Mouse (Mus musculus): ENCODE measurements at regions not wholly inside any gene's neighbourhood (a gene's known extent, or its start where the extent isn't known, plus 50 kb on each side); places are given as distances from the start of the nearest gene placed in this dataset.
A peak's percentile ranks its signal among the peaks of the same experiment; 100 is the strongest.

DNA sequence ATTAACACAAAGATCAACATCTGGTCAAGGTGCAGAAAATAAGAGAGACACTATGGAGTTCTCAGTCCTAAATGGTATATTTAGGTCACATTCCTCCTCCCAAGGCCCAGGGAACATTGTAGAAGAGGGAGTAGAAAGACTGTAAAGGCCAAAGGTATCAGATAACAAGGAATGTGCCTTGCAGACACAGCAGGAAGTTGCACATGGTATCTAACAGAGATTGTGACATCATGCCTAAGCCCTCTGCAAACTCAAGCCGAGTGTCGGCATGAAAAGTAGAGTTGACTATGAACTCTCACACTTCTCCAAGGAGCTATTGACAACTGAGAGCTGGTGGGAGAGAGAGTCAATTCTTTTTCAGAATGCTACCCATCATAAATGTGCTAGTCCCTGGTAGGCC is 598.7 kb downstream of the Hs3st4 start:
- Histone ChIP-seq H3K4me2 (replicated peaks; ENCODE audit: low read depth, low read length) (no peak overlapping the region), H3K9ac (replicated peaks; ENCODE audit: low read length) (no peak overlapping the region), H3K4me1 (ENCODE audit: insufficient read depth, low read length) (no peaks in the 10 kb centered on the region), H3K27ac (ENCODE audit: low read length) (no peak overlapping the region), H3K4me3 (ENCODE audit: low read length) (no peak overlapping the region), H3K9me3 (ENCODE audit: low read length) (peaks cover 4% of the 10 kb centered on the region; the same call in 1 of the 2 replicates), H3K36me3 (ENCODE audit: insufficient read depth, low read length) (no peaks in the 10 kb centered on the region), H3K27me3 (ENCODE audit: insufficient read depth, low read length) (no peaks in the 10 kb centered on the region)
- 90% methylated on average over 2 of the region's 2 CpGs for WGBS
- no peak for ATAC-seq (ENCODE audit: low FRiP score, low TSS enrichment)

GRCm38 (mm10) chr7:124585296-124585695 is 602.6 kb downstream of the Hs3st4 start:
- no peak overlapping the region for H3K4me3 ChIP-seq (ENCODE audit: low read length)
- no peaks in the 10 kb centered on the region for H3K27me3 ChIP-seq (ENCODE audit: insufficient read depth, low read length)
- no peak overlapping the region for H3K27ac ChIP-seq (ENCODE audit: low read length)
- no peak for ATAC-seq (ENCODE audit: low FRiP score, low TSS enrichment)
- no peaks in the 10 kb centered on the region for H3K36me3 ChIP-seq (ENCODE audit: insufficient read depth, low read length)
- H3K9me3 ChIP-seq (ENCODE audit: low read length) = peaks cover 4% of the 10 kb centered on the region; the same call in 1 of the 2 replicates
- WGBS = 83% methylated on average over 1 of the region's 1 CpGs
- no peak overlapping the region for H3K4me2 ChIP-seq (replicated peaks; ENCODE audit: low read depth, low read length)
- H3K9ac ChIP-seq (replicated peaks; ENCODE audit: low read length) = no peak overlapping the region
- H3K4me1 ChIP-seq (ENCODE audit: insufficient read depth, low read length) = no peaks in the 10 kb centered on the region

- H3K4me2 ChIP-seq (replicated peaks; ENCODE audit: low read depth, low read length) = no peak overlapping the region
- no peaks in the 10 kb centered on the region for H3K36me3 ChIP-seq (ENCODE audit: insufficient read depth, low read length)
- H3K27me3 ChIP-seq (ENCODE audit: insufficient read depth, low read length) = no peaks in the 10 kb centered on the region
- no peak overlapping the region for H3K4me3 ChIP-seq (ENCODE audit: low read length)
- no peak overlapping the region for H3K27ac ChIP-seq (ENCODE audit: low read length)
- 0 out of 2 replicates have a peak, but pooled peaks cover 4% of the 10 kb centered on the region for H3K4me1 ChIP-seq (ENCODE audit: insufficient read depth, low read length)
- no peaks in the 10 kb centered on the region for H3K9me3 ChIP-seq (ENCODE audit: low read length)
- no peak overlapping the region for H3K9ac ChIP-seq (replicated peaks; ENCODE audit: low read length)
- no peak for ATAC-seq (ENCODE audit: low FRiP score, low TSS enrichment)
These were observed 608.7 kb downstream of the Hs3st4 start for GRCm38 (mm10) chr7:124591369-124591768.

DNA sequence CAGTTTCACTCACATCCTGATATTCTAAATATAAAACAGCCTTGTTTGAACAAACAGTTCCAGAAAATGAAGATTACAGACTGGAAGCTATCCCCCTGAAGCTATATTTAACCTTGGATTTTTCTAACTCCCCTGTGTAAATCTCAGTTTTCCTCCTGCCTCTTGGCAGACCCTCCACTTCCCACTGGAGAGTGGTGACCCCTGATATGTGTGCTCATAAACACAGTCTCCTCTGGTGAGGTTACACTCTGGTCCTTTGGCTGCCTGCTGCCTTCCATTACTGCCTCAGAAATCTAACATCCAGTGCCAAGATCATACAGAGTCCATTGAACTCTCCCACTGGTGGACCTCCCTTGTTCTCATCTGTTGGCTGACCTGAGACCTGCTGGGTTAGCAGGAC is 610.8 kb downstream of the Hs3st4 start:
- Histone ChIP-seq H3K4me2 (replicated peaks; ENCODE audit: low read depth, low read length) (no peak overlapping the region), H3K27ac (ENCODE audit: low read length) (peak overlapping the region; percentile 75; the same call in 1 of the 2 replicates), H3K36me3 (ENCODE audit: insufficient read depth, low read length) (no peaks in the 10 kb centered on the region), H3K9ac (replicated peaks; ENCODE audit: low read length) (no peak overlapping the region), H3K9me3 (ENCODE audit: low read length) (no peaks in the 10 kb centered on the region), H3K4me1 (ENCODE audit: insufficient read depth, low read length) (0 out of 2 replicates have a peak, but pooled peaks cover 4% of the 10 kb centered on the region), H3K27me3 (ENCODE audit: insufficient read depth, low read length) (no peaks in the 10 kb centered on the region), H3K4me3 (ENCODE audit: low read length) (no peak overlapping the region)
- peak; percentile 84 for ATAC-seq (ENCODE audit: low FRiP score, low TSS enrichment)

GRCm38 (mm10) chr7:124600767-124601166 is 618.1 kb downstream of the Hs3st4 start:
- Histone ChIP-seq H3K9ac (replicated peaks; ENCODE audit: low read length) (no peak overlapping the region), H3K36me3 (ENCODE audit: insufficient read depth, low read length) (no peaks in the 10 kb centered on the region), H3K4me2 (replicated peaks; ENCODE audit: low read depth, low read length) (no peak overlapping the region), H3K27me3 (ENCODE audit: insufficient read depth, low read length) (no peaks in the 10 kb centered on the region), H3K4me1 (ENCODE audit: insufficient read depth, low read length) (no peaks in the 10 kb centered on the region), H3K4me3 (ENCODE audit: low read length) (no peak overlapping the region), H3K9me3 (ENCODE audit: low read length) (no peaks in the 10 kb centered on the region), H3K27ac (ENCODE audit: low read length) (no peak overlapping the region)
- WGBS = 86% methylated on average over 6 of the region's 6 CpGs
- peak; percentile 31; the same call in 1 of the 2 replicates for ATAC-seq (ENCODE audit: low FRiP score, low TSS enrichment)

DNA sequence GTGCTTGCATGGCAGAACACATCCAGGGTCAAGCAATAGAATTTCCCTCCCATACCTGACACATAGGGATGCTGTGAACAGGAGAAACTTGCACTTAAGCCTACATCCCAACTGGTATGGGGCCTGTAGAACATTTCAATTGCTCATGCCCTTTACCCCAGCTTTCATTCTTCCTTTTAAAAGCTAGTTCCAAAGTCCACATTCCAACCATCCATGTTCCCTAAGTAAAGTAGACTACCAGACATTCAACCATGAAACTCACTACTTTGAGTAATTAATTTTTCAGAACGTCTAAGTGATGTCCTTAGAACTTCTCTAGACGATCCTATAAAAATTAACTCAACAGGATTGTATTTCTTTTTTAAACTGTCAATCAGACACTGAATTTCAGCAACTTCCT is 621.9 kb downstream of the Hs3st4 start:
- Histone ChIP-seq H3K9me3 (ENCODE audit: low read length) (no peaks in the 10 kb centered on the region), H3K36me3 (ENCODE audit: insufficient read depth, low read length) (no peaks in the 10 kb centered on the region), H3K4me3 (ENCODE audit: low read length) (no peak overlapping the region), H3K27me3 (ENCODE audit: insufficient read depth, low read length) (no peaks in the 10 kb centered on the region), H3K27ac (ENCODE audit: low read length) (no peak overlapping the region), H3K4me2 (replicated peaks; ENCODE audit: low read depth, low read length) (no peak overlapping the region), H3K9ac (replicated peaks; ENCODE audit: low read length) (no peak overlapping the region), H3K4me1 (ENCODE audit: insufficient read depth, low read length) (no peaks in the 10 kb centered on the region)
- WGBS = 45% methylated on average over 2 of the region's 2 CpGs
- ATAC-seq (ENCODE audit: low FRiP score, low TSS enrichment) = no peak

DNA sequence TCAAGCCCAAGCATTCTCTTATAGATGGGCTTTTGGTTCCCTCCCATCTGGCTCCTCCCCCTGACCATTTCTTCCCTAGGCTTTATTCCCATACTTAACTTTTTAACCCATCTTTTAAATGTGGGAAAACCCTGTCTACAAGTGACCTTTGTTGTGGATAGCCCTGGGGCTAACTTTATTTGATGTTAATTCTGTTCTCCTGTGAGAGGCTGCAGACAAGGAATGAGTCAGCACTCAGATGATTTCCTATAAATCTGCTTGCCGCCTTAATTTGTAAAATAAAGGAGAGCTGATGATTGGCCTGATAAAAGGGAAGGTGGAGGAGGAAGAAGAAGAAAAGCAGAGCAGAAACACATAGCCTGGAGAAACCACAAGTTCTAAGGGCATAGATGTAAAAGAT is 623.3 kb downstream of the Hs3st4 start:
- WGBS = 64% methylated on average over 1 of the region's 1 CpGs
- H3K4me3 ChIP-seq (ENCODE audit: low read length) = no peak overlapping the region
- H3K27me3 ChIP-seq (ENCODE audit: insufficient read depth, low read length) = no peaks in the 10 kb centered on the region
- H3K4me1 ChIP-seq (ENCODE audit: insufficient read depth, low read length) = no peaks in the 10 kb centered on the region
- H3K9me3 ChIP-seq (ENCODE audit: low read length) = no peaks in the 10 kb centered on the region
- ATAC-seq (ENCODE audit: low FRiP score, low TSS enrichment) = no peak
- no peak overlapping the region for H3K4me2 ChIP-seq (replicated peaks; ENCODE audit: low read depth, low read length)
- H3K9ac ChIP-seq (replicated peaks; ENCODE audit: low read length) = no peak overlapping the region
- no peaks in the 10 kb centered on the region for H3K36me3 ChIP-seq (ENCODE audit: insufficient read depth, low read length)
- H3K27ac ChIP-seq (ENCODE audit: low read length) = no peak overlapping the region

GRCm38 (mm10) chr7:124607061-124607460 is 624.4 kb downstream of the Hs3st4 start:
- H3K9ac ChIP-seq (replicated peaks; ENCODE audit: low read length) = no peak overlapping the region
- ATAC-seq (ENCODE audit: low FRiP score, low TSS enrichment) = no peak

DNA sequence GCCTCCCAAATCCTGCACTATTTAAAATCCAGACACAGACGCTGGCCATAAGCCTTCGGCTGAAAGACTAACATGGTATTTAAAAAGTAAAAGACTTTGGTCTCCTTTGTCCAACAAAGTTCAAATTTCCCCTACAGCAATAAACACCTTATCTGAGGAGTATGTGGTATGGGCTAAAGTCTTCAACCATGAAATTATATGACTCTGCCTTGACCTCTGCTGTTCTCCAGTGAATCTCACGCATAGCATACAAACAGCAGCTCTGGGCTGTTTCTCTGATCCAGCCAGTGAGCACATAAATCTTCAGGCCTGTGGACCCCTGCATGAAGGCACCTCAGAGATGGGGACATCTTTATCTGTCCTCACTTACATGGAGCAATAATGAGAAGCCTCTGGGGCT is 627.8 kb downstream of the Hs3st4 start:
- ATAC-seq (ENCODE audit: low FRiP score, low TSS enrichment) = no peak; the same call in 1 of the 2 replicates

More at GRCm38 (mm10) chr7:124607061-124607460, 624.4 kb downstream of the Hs3st4 start:
- H3K27ac ChIP-seq (ENCODE audit: low read length) = no peak overlapping the region
- H3K4me2 ChIP-seq (replicated peaks; ENCODE audit: low read depth, low read length) = no peak overlapping the region
- no peaks in the 10 kb centered on the region for H3K4me1 ChIP-seq (ENCODE audit: insufficient read depth, low read length)
- no peaks in the 10 kb centered on the region for H3K36me3 ChIP-seq (ENCODE audit: insufficient read depth, low read length)
- no peaks in the 10 kb centered on the region for H3K9me3 ChIP-seq (ENCODE audit: low read length)
- H3K4me3 ChIP-seq (ENCODE audit: low read length) = no peak overlapping the region
- H3K27me3 ChIP-seq (ENCODE audit: insufficient read depth, low read length) = no peaks in the 10 kb centered on the region

GRCm38 (mm10) chr7:124647131-124647530 is 664.5 kb downstream of the Hs3st4 start:
- WGBS = 80% methylated on average over 6 of the region's 6 CpGs
- ATAC-seq (ENCODE audit: low FRiP score, low TSS enrichment) = no peak
- Histone ChIP-seq H3K4me1 (ENCODE audit: insufficient read depth, low read length) (peaks cover 6% of the 10 kb centered on the region; the same call in 1 of the 2 replicates), H3K4me3 (ENCODE audit: low read length) (no peak overlapping the region), H3K4me2 (replicated peaks; ENCODE audit: low read depth, low read length) (no peak overlapping the region), H3K27ac (ENCODE audit: low read length) (no peak overlapping the region), H3K9ac (replicated peaks; ENCODE audit: low read length) (no peak overlapping the region), H3K27me3 (ENCODE audit: insufficient read depth, low read length) (no peaks in the 10 kb centered on the region; the same call in 1 of the 2 replicates), H3K36me3 (ENCODE audit: insufficient read depth, low read length) (no peaks in the 10 kb centered on the region), H3K9me3 (ENCODE audit: low read length) (no peaks in the 10 kb centered on the region)

More for the DNA sequence above, 627.8 kb downstream of the Hs3st4 start:
- 34% methylated on average over 3 of the region's 3 CpGs for WGBS
- no peak overlapping the region for H3K9ac ChIP-seq (replicated peaks; ENCODE audit: low read length)
- no peaks in the 10 kb centered on the region for H3K4me1 ChIP-seq (ENCODE audit: insufficient read depth, low read length)
- H3K36me3 ChIP-seq (ENCODE audit: insufficient read depth, low read length) = no peaks in the 10 kb centered on the region
- no peak overlapping the region for H3K4me3 ChIP-seq (ENCODE audit: low read length)
- no peak overlapping the region for H3K4me2 ChIP-seq (replicated peaks; ENCODE audit: low read depth, low read length)
- no peak overlapping the region for H3K27ac ChIP-seq (ENCODE audit: low read length)
- no peaks in the 10 kb centered on the region for H3K27me3 ChIP-seq (ENCODE audit: insufficient read depth, low read length)
- H3K9me3 ChIP-seq (ENCODE audit: low read length) = no peaks in the 10 kb centered on the region
